Mouse (Mus musculus): Measurements from ENCODE around the gene 2010300C02Rik. TPM values are rescaled to one million over a fixed set of nuclear protein-coding genes. Genes with fewer than 3 reads are reported as not detected.

Gene 2010300C02Rik
- total and polyA plus RNA-seq, 2 experiments from 2014 or later: 6.9 to 7.9 TPM

DNA sequence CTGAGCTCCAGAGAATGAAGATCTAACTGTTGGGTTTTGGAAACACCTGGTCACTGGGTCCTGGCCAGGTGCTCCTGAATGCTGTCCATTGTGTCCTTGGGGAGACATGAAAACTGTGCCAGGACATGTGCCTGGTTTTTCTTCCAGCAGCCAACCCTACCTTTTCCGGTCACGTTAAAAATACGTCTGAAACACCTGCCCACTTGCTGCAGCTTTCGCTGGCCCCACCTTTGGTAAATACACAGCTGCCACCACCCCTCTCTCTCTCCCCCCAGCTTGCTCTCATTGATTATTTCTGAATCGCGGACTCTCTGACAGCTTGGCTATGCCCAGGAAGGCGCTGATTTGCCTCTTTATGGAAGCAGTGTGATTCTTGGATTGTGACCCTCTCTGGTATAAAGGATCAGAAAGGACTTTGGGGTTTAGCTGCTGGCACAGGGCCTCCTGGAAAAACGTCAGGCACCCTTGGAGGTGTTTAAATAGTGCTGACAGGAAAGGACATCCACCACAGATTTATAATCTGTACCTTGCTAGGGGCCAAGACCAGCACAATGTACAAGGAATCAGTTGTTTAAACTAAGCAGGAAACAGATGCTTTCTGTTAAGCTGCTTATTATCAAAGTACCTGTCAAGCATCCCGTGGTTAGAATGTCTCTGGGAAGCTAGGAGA, 136.0 kb downstream of the 2010300C02Rik start:
- no peak for ATAC-seq (ENCODE audit: low FRiP score)
- Histone ChIP-seq H3K27me3 (ENCODE audit: insufficient read depth, low read length) (no peaks in the 10 kb centered on the region), H3K9ac (replicated peaks; ENCODE audit: low read length, poor library complexity, severe bottlenecking) (no peak overlapping the region), H3K9me3 (ENCODE audit: low read length) (no peaks in the 10 kb centered on the region), H3K4me2 (ENCODE audit: low read depth, low read length, poor library complexity, severe bottlenecking) (no peak overlapping the region), H3K36me3 (ENCODE audit: insufficient read depth, low read length) (no peaks in the 10 kb centered on the region), H3K4me1 (ENCODE audit: insufficient read depth, low read length) (no peaks in the 10 kb centered on the region), H3K27ac (ENCODE audit: low read depth, low read length) (no peak overlapping the region), H3K4me3 (ENCODE audit: low read depth, low read length) (no peak overlapping the region)
- peak; percentile 12 for DNase-seq (ENCODE audit: low spot score)
- WGBS: 60% methylated on average over 9 of the region's 9 CpGs
- TF ChIP-seq CTCF (IDR thresholded peaks at IDR 0.05): no peak

GRCm38 (mm10) chr1:37583167-37583566, 136.7 kb downstream of the 2010300C02Rik start:
- WGBS: 91% methylated on average over 8 of the region's 8 CpGs
- Histone ChIP-seq H3K27me3 (ENCODE audit: insufficient read depth, low read length) (no peaks in the 10 kb centered on the region), H3K9me3 (ENCODE audit: low read length) (no peaks in the 10 kb centered on the region), H3K4me3 (ENCODE audit: low read depth, low read length) (no peak overlapping the region), H3K4me2 (ENCODE audit: low read depth, low read length, poor library complexity, severe bottlenecking) (no peak overlapping the region), H3K27ac (ENCODE audit: low read depth, low read length) (no peak overlapping the region), H3K9ac (replicated peaks; ENCODE audit: low read length, poor library complexity, severe bottlenecking) (no peak overlapping the region), H3K36me3 (ENCODE audit: insufficient read depth, low read length) (no peaks in the 10 kb centered on the region), H3K4me1 (ENCODE audit: insufficient read depth, low read length) (no peaks in the 10 kb centered on the region)
- DNase-seq (ENCODE audit: low spot score): no peak
- ATAC-seq (ENCODE audit: low FRiP score): no peak
- no peak for TF ChIP-seq CTCF (IDR thresholded peaks at IDR 0.05)

- H3K27me3 ChIP-seq (ENCODE audit: insufficient read depth, low read length): no peaks in the 10 kb centered on the region
- H3K27ac ChIP-seq (ENCODE audit: low read depth, low read length): no peak overlapping the region
- ATAC-seq (ENCODE audit: low FRiP score) (no peak), DNase-seq (ENCODE audit: low spot score) (no peak)
- H3K36me3 ChIP-seq (ENCODE audit: insufficient read depth, low read length): no peaks in the 10 kb centered on the region
- no peak overlapping the region for H3K9ac ChIP-seq (replicated peaks; ENCODE audit: low read length, poor library complexity, severe bottlenecking)
- no peak for TF ChIP-seq CTCF (IDR thresholded peaks at IDR 0.05)
- no peaks in the 10 kb centered on the region for H3K9me3 ChIP-seq (ENCODE audit: low read length)
- no peak overlapping the region for H3K4me3 ChIP-seq (ENCODE audit: low read depth, low read length)
- no peaks in the 10 kb centered on the region for H3K4me1 ChIP-seq (ENCODE audit: insufficient read depth, low read length)
- WGBS: 91% methylated on average over 13 of the region's 13 CpGs
- no peak overlapping the region for H3K4me2 ChIP-seq (ENCODE audit: low read depth, low read length, poor library complexity, severe bottlenecking)
Observed at GRCm38 (mm10) chr1:37579686-37580085, 140.2 kb downstream of the 2010300C02Rik start.

DNA sequence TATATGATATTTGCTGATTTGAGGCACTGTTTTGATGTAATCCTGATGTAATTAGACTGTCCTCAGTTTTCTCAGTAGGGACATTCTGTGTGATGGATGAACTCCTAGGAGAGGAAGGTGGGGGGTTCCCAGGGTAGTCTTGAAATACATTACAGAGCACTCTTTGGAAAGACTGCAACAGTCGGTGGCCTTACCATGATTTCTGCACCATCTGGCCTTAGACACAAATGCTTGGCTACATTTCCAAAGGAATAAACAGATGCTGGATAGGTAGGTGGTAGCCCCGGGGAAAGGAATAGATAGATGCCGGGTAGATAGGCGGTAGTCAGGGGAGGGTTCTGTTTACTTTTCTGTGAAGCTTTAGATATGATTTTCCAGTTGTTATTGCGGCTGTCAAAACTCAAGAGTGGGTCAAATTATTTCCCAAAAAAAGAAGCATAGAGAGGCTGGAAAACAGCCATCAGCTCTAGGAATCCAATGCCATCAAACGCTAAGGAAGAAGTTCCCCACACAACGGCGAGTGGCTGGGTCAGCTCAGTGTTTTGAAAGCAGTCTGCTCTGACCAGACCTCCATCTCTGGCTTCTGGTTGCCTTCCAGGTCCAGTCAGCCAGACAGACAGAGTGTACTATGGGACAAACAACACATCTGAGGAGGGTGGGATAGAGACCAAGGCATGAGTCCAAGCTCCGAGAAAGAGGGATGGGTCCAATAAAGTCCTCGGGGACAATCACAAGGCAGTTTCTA, 147.2 kb downstream of the 2010300C02Rik start:
- no peak for TF ChIP-seq CTCF (IDR thresholded peaks at IDR 0.05)
- WGBS: 88% methylated on average over 10 of the region's 10 CpGs
- no peaks in the 10 kb centered on the region for H3K4me1 ChIP-seq (ENCODE audit: insufficient read depth, low read length)
- ATAC-seq (ENCODE audit: low FRiP score) (no peak), DNase-seq (ENCODE audit: low spot score) (peak; percentile 15)
- H3K27me3 ChIP-seq (ENCODE audit: insufficient read depth, low read length): no peaks in the 10 kb centered on the region
- H3K9ac ChIP-seq (replicated peaks; ENCODE audit: low read length, poor library complexity, severe bottlenecking): no peak overlapping the region
- no peak overlapping the region for H3K27ac ChIP-seq (ENCODE audit: low read depth, low read length)
- H3K9me3 ChIP-seq (ENCODE audit: low read length): no peaks in the 10 kb centered on the region
- no peak overlapping the region for H3K4me2 ChIP-seq (ENCODE audit: low read depth, low read length, poor library complexity, severe bottlenecking)
- H3K36me3 ChIP-seq (ENCODE audit: insufficient read depth, low read length): no peaks in the 10 kb centered on the region
- H3K4me3 ChIP-seq (ENCODE audit: low read depth, low read length): no peak overlapping the region

DNA sequence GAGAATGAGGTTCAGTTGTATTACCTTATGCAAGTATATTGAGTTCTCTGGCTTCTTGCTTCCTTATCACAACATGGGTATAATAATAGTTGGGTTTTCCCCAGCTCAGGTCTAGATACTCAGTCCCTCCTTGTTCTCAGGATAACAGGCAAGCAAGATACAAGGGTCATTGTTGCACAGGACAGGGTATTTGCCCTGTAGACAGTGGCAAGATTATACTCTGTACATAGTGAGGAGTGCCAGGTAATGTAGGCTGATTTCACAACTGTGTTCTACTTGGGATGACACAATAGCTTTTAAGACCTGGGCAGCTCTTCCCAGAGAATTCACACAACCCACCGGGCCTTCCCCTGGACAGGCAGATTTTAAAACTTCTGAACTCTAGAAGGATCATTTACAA, 151.5 kb downstream of the 2010300C02Rik start:
- H3K27ac ChIP-seq (ENCODE audit: low read depth, low read length): no peak overlapping the region
- no peak for DNase-seq (ENCODE audit: low spot score)
- 87% methylated on average over 1 of the region's 1 CpGs for WGBS

DNA sequence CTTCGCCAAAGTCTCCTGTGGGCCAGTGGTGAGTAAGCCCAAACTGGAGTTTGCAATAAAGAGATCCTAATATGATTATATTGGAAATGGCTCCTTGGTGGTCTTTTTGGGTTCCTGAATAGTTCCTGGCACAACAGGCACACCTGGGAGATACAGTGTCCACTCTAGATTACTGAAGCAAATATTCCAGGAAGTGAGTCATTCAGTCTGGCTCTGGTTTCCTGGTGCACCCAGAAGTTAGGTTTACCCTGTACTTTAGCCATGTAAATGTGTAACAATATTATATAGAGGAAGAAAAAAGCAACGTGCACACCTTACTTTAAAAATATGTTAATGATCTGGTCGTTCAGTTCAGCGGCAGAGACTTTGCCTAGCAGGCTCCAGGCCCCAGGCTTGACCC, 153.1 kb downstream of the 2010300C02Rik start:
- no peak overlapping the region for H3K9ac ChIP-seq (replicated peaks; ENCODE audit: low read length, poor library complexity, severe bottlenecking)
- no peak overlapping the region for H3K4me3 ChIP-seq (ENCODE audit: low read depth, low read length)
- no peaks in the 10 kb centered on the region for H3K36me3 ChIP-seq (ENCODE audit: insufficient read depth, low read length)
- no peak overlapping the region for H3K4me2 ChIP-seq (ENCODE audit: low read depth, low read length, poor library complexity, severe bottlenecking)
- ATAC-seq (ENCODE audit: low FRiP score): no peak
- no peak for DNase-seq (ENCODE audit: low spot score)
- TF ChIP-seq CTCF (IDR thresholded peaks at IDR 0.05): no peak
- H3K27ac ChIP-seq (ENCODE audit: low read depth, low read length): no peak overlapping the region
- H3K9me3 ChIP-seq (ENCODE audit: low read length): no peaks in the 10 kb centered on the region
- H3K4me1 ChIP-seq (ENCODE audit: insufficient read depth, low read length): no peaks in the 10 kb centered on the region
- H3K27me3 ChIP-seq (ENCODE audit: insufficient read depth, low read length): no peaks in the 10 kb centered on the region
- 86% methylated on average over 4 of the region's 4 CpGs for WGBS

More for the DNA sequence above, 151.5 kb downstream of the 2010300C02Rik start:
- no peaks in the 10 kb centered on the region for H3K27me3 ChIP-seq (ENCODE audit: insufficient read depth, low read length)
- H3K4me3 ChIP-seq (ENCODE audit: low read depth, low read length): no peak overlapping the region
- TF ChIP-seq CTCF (IDR thresholded peaks at IDR 0.05): no peak
- H3K4me1 ChIP-seq (ENCODE audit: insufficient read depth, low read length): no peaks in the 10 kb centered on the region
- no peaks in the 10 kb centered on the region for H3K36me3 ChIP-seq (ENCODE audit: insufficient read depth, low read length)
- H3K4me2 ChIP-seq (ENCODE audit: low read depth, low read length, poor library complexity, severe bottlenecking): no peak overlapping the region
- no peaks in the 10 kb centered on the region for H3K9me3 ChIP-seq (ENCODE audit: low read length)
- no peak for ATAC-seq (ENCODE audit: low FRiP score)
- no peak overlapping the region for H3K9ac ChIP-seq (replicated peaks; ENCODE audit: low read length, poor library complexity, severe bottlenecking)
